Mouse (Mus musculus) MEL (cell line): ENCODE data around the gene Cox7a1. TPM values are rescaled to one million over a fixed set of nuclear protein-coding genes. Genes with fewer than 3 reads are reported as not detected.

Experiments used
- DNase-seq: peaks from one replicate; pipeline ENCODE4 v3.0.0; 2011; ENCODE audit warnings: low read depth, low spot score
- H3K27ac ChIP-seq: 2 replicates; pipeline ENCODE4 v1.5.1; 2012; ENCODE audit warnings: low read depth, mild to moderate bottlenecking, control low read depth, low read length, moderate library complexity; ENCODE audit not compliant: control insufficient read depth
- H3K27me3 ChIP-seq, 2 experiments: fragments of 150-350 bp in 1 of 2; sonication (generic) in 1 of 2; 2 replicates each; pipeline ENCODE4 v1.6.1; 2012; ENCODE audit warnings: low read length in 2 of 2, mild to moderate bottlenecking in 2 of 2, improper control_type of control experiment in 1 of 2, moderate library complexity in 1 of 2; ENCODE audit not compliant: insufficient read depth in 2 of 2, control insufficient read depth in 1 of 2
- H3K36me3 ChIP-seq, 2 experiments: 2 replicates each; pipeline ENCODE4 v1.6.1; 2012 to 2014; ENCODE audit warnings: low read length in 2 of 2, improper control_type of control experiment in 1 of 2, inconsistent platforms in 1 of 2, mild to moderate bottlenecking in 1 of 2; ENCODE audit not compliant: insufficient read depth in 2 of 2, control insufficient read depth in 1 of 2
- H3K4me1 ChIP-seq, 2 experiments: fragments of 150-350 bp in 1 of 2; sonication (generic) in 1 of 2; 2 replicates each; pipeline ENCODE4 v1.6.1; 2012; ENCODE audit warnings: low read length in 2 of 2, improper control_type of control experiment in 1 of 2, mild to moderate bottlenecking in 1 of 2; ENCODE audit not compliant: insufficient read depth in 2 of 2, control insufficient read depth in 1 of 2
- H3K4me3 ChIP-seq, 2 experiments: fragments of 150-350 bp in 1 of 2; sonication (generic) in 1 of 2; 2 replicates each; pipeline ENCODE4 v1.5.1; 2012; ENCODE audit warnings: low read depth in 2 of 2, low read length in 2 of 2, mild to moderate bottlenecking in 2 of 2, moderate library complexity in 2 of 2, control low read depth in 1 of 2, improper control_type of control experiment in 1 of 2; ENCODE audit not compliant: control insufficient read depth in 1 of 2, insufficient read depth in 1 of 2
- H3K79me2 ChIP-seq: 2 replicates; pipeline ENCODE4 v1.6.1; 2012; ENCODE audit warnings: mild to moderate bottlenecking, low read length, moderate library complexity; ENCODE audit not compliant: control insufficient read depth, poor library complexity, insufficient read depth
- H3K9ac ChIP-seq: 2 replicates; pipeline ENCODE4 v1.6.1; 2012; ENCODE audit warnings: low read depth, mild to moderate bottlenecking, control low read depth, low read length, moderate library complexity; ENCODE audit not compliant: control insufficient read depth, poor library complexity, severe bottlenecking
- H3K9me3 ChIP-seq: fragments of 150-350 bp; sonication (generic); replicated peaks from 2 replicates; pipeline ENCODE4 v1.6.1; 2012; ENCODE audit warnings: mild to moderate bottlenecking, low read length, improper control_type of control experiment, moderate library complexity; ENCODE audit not compliant: insufficient read depth
- BHLHE40 ChIP-seq: IDR thresholded peaks from 2 replicates; pipeline ENCODE4 v1.6.1; 2012; ENCODE audit warnings: low read depth, mild to moderate bottlenecking, inconsistent platforms, low read length, improper control_type of control experiment, borderline replicate concordance
- CHD2 ChIP-seq: IDR thresholded peaks from 2 replicates; pipeline ENCODE4 v1.6.1; 2011; ENCODE audit warnings: low read length, improper control_type of control experiment
- E2F4 ChIP-seq: IDR thresholded peaks from 2 replicates; pipeline ENCODE4 v1.6.1; 2011; ENCODE audit warnings: low read depth, low read length, improper control_type of control experiment, borderline replicate concordance
- ELF1 ChIP-seq: IDR thresholded peaks from 2 replicates; pipeline ENCODE4 v1.6.1; 2014; ENCODE audit warnings: low read depth, mild to moderate bottlenecking, inconsistent platforms, low read length, improper control_type of control experiment, moderate library complexity
- EP300 ChIP-seq, 2 experiments: IDR thresholded peaks; 2 replicates each; pipeline ENCODE4 v1.6.1; 2011; ENCODE audit warnings: improper control_type of control experiment in 2 of 2, low read length in 2 of 2, low read depth in 1 of 2, mild to moderate bottlenecking in 1 of 2
- ETS1 ChIP-seq: IDR thresholded peaks from 2 replicates; pipeline ENCODE4 v1.6.1; 2012; ENCODE audit warnings: low read depth, mild to moderate bottlenecking, inconsistent platforms, low read length, improper control_type of control experiment, moderate library complexity
- GABPA ChIP-seq: IDR thresholded peaks from 2 replicates; pipeline ENCODE4 v1.6.1; 2012; ENCODE audit warnings: low read depth, mild to moderate bottlenecking, inconsistent platforms, low read length, improper control_type of control experiment, moderate library complexity
- JUND ChIP-seq: IDR thresholded peaks from 2 replicates; pipeline ENCODE4 v1.6.1; 2011; ENCODE audit warnings: low read depth, mild to moderate bottlenecking, improper control_type of control experiment, low read length
- MAFK ChIP-seq: IDR thresholded peaks from 2 replicates; pipeline ENCODE4 v1.6.1; 2011; ENCODE audit warnings: low read depth, mild to moderate bottlenecking, low read length, improper control_type of control experiment, borderline replicate concordance
- MAX ChIP-seq: IDR thresholded peaks from 2 replicates; pipeline ENCODE4 v1.6.1; 2011; ENCODE audit warnings: low read length, improper control_type of control experiment
- MAZ ChIP-seq: IDR thresholded peaks from 2 replicates; pipeline ENCODE4 v1.6.1; 2012; ENCODE audit warnings: low read depth, mild to moderate bottlenecking, inconsistent platforms, low read length, improper control_type of control experiment
- MXI1 ChIP-seq: IDR thresholded peaks from 2 replicates; pipeline ENCODE4 v1.6.1; 2011; ENCODE audit warnings: mild to moderate bottlenecking, low read depth, low read length, improper control_type of control experiment
- MYB ChIP-seq: IDR thresholded peaks from 2 replicates; pipeline ENCODE4 v1.6.1; 2011; ENCODE audit warnings: mild to moderate bottlenecking, low read depth, low read length, improper control_type of control experiment
- MYC ChIP-seq: IDR thresholded peaks from 2 replicates; pipeline ENCODE4 v1.6.1; 2011; ENCODE audit warnings: low read depth, mild to moderate bottlenecking, low read length, improper control_type of control experiment, moderate library complexity
- NRF1 ChIP-seq: IDR thresholded peaks from 2 replicates; pipeline ENCODE4 v1.6.1; 2014; ENCODE audit warnings: low read depth, mild to moderate bottlenecking, inconsistent platforms, low read length, improper control_type of control experiment, moderate library complexity; ENCODE audit not compliant: poor library complexity, insufficient read depth, severe bottlenecking
- POLR2AphosphoS5 ChIP-seq: IDR thresholded peaks from 2 replicates; pipeline ENCODE4 v1.6.1; 2012; ENCODE audit warnings: low read depth, borderline replicate concordance, mild to moderate bottlenecking, inconsistent platforms, low read length, moderate library complexity, mixed read lengths
- RAD21 ChIP-seq: IDR thresholded peaks from 2 replicates; pipeline ENCODE4 v1.6.1; 2011; ENCODE audit warnings: mild to moderate bottlenecking, low read depth, low read length, improper control_type of control experiment
- RCOR1 ChIP-seq: IDR thresholded peaks from 2 replicates; pipeline ENCODE4 v1.6.1; 2012; ENCODE audit warnings: low read depth, mild to moderate bottlenecking, inconsistent platforms, low read length, improper control_type of control experiment
- SMC3 ChIP-seq: IDR thresholded peaks from 2 replicates; pipeline ENCODE4 v1.6.1; 2011; ENCODE audit warnings: low read depth, low read length, improper control_type of control experiment
- TAL1 ChIP-seq: IDR thresholded peaks from 2 replicates; pipeline ENCODE4 v1.6.1; 2012; ENCODE audit warnings: mild to moderate bottlenecking, inconsistent platforms, low read length, moderate library complexity, mixed read lengths
- USF1 ChIP-seq: IDR thresholded peaks from 2 replicates; pipeline ENCODE4 v1.6.1; 2014; ENCODE audit warnings: low read depth, mild to moderate bottlenecking, inconsistent platforms, low read length, improper control_type of control experiment, moderate library complexity
- USF2 ChIP-seq, 2 experiments: IDR thresholded peaks; 2 replicates each; pipeline ENCODE4 v1.6.1; 2011 to 2012; ENCODE audit warnings: improper control_type of control experiment in 2 of 2, low read length in 2 of 2, borderline replicate concordance in 1 of 2, inconsistent platforms in 1 of 2, low read depth in 1 of 2, mild to moderate bottlenecking in 1 of 2; ENCODE audit not compliant: insufficient read depth in 1 of 2
- ZC3H11A ChIP-seq: IDR thresholded peaks from 2 replicates; pipeline ENCODE4 v1.6.1; 2012; ENCODE audit warnings: low read depth, mild to moderate bottlenecking, inconsistent platforms, low read length, improper control_type of control experiment
- ZKSCAN1 ChIP-seq: IDR thresholded peaks from 2 replicates; pipeline ENCODE4 v1.6.1; 2012; ENCODE audit warnings: low read depth, mild to moderate bottlenecking, inconsistent platforms, low read length, improper control_type of control experiment, moderate library complexity
- ZMIZ1 ChIP-seq: IDR thresholded peaks from 2 replicates; pipeline ENCODE4 v1.6.1; 2012; ENCODE audit warnings: low read depth, mild to moderate bottlenecking, inconsistent platforms, low read length, improper control_type of control experiment, moderate library complexity
- ZNF384 ChIP-seq: IDR thresholded peaks from 2 replicates; pipeline ENCODE4 v1.6.1; 2012; ENCODE audit warnings: low read depth, mild to moderate bottlenecking, inconsistent platforms, low read length, improper control_type of control experiment
- polyA plus RNA-seq, 2 experiments: library from polyadenylated mRNA; stranded (reverse) in 1 of 2; unstranded in 1 of 2; fragments of >175 nt in 1 of 2; fragments of >200 nt in 1 of 2; gene quantifications; 2 replicates each; pipeline versions ENCODE4 v1.2.1 to v1.2.4; 2012; ENCODE audit warnings: low replicate concordance in 2 of 2, low read depth in 1 of 2; ENCODE audit not compliant: insufficient read length in 2 of 2, insufficient read depth in 1 of 2, missing spikeins in 1 of 2
- total RNA-seq: library from RNA; depleted of rRNA; stranded (reverse); fragments of 300-350 nt; gene quantifications from 2 replicates; pipeline ENCODE4 v1.2.3, GENCODE M21; 2012

Gene Cox7a1
- total and polyA plus RNA-seq, 3 experiments: 8.9 to 11.1 TPM; not detected in 1

DNA sequence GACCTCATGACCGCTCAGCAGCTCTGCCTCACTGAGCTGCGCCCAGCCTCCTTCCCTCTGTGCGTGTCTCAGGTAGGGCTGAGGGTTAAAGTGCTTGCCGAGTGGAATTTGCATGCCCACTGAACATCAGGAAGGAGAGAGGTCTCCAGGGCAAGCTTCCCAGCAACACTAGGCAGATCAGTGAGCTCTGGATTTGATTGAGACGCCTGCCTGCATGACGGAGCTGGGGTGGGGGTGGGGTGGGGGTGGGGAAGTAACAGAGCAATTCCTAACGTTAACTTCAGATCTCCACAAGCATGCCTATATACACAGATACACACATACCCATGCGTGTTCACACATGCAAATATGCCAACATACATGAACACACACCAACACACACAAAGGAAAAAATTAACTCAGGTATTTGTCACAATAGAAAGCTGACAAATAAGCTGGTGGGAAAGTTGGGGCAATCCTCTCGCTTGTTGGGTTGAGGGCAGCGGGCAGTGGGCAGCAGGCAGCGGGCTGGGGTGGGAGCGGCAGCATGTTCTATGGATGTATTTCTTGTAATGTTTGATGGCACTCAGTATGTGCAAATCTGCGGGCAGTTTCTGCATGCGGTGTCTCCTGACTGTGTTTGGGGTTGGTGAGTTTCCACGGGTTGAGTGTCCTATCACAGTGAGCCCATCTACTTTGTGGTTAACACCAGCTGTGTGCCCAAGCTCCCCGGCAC is 35.5 kb downstream of the Cox7a1 start:
- Histone ChIP-seq H3K27me3 (no peaks in the 10 kb centered on the region), H3K27ac (no peak overlapping the region), H3K9ac (no peak overlapping the region), H3K9me3 (no peaks in the 10 kb centered on the region), H3K36me3 (peaks cover 0 to 2% of the 10 kb centered on the region in 2 experiments; a peak in 1 of 4 replicates), H3K4me3 (no peak overlapping the region), H3K79me2 (no peaks in the 10 kb centered on the region), H3K4me1 (no peaks in the 10 kb centered on the region; a peak in 1 of 4 replicates)
- TF ChIP-seq MAFK (no peak), MYC (no peak), ZKSCAN1 (no peak), RCOR1 (no peak), ZC3H11A (no peak), JUND (no peak), MXI1 (no peak), RAD21 (no peak), TAL1 (no peak), USF2 (IDR thresholded peaks at IDR 0.05; ENCODE audit: borderline replicate concordance in 1 of 2, insufficient read depth in 1 of 2, low read depth in 1 of 2, low read length in 2 of 2) (no peak), E2F4 (no peak), GABPA (no peak), MAZ (no peak), CHD2 (no peak), EP300 (IDR thresholded peaks at IDR 0.05; ENCODE audit: low read depth in 1 of 2, low read length in 2 of 2) (no peak), USF1 (no peak), ELF1 (no peak), ZMIZ1 (no peak), POLR2AphosphoS5 (no peak)
- no peak for DNase-seq

DNA sequence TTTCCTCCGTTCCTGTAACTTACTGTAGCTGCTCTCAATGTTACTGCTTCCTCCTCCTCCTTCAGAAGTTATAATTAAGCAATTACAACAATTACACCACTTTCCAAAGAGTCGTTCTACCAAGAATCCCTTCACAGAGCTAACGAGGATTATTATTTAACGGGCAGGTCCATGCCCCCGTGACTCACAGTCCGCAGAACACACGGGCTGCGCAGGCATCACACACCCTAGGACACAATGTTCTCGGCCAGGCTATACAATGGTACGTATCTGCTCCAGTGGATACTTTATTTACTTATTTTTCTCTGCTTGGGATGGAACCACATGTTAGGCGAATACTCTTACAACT is 36.0 kb downstream of the Cox7a1 start:
- Histone ChIP-seq H3K4me1 (no peaks in the 10 kb centered on the region; a peak in 1 of 4 replicates), H3K27ac (no peak overlapping the region), H3K4me3 (no peak overlapping the region), H3K27me3 (no peaks in the 10 kb centered on the region), H3K79me2 (no peaks in the 10 kb centered on the region), H3K9ac (no peak overlapping the region), H3K36me3 (peaks cover 0 to 2% of the 10 kb centered on the region in 2 experiments; a peak in 1 of 4 replicates), H3K9me3 (no peaks in the 10 kb centered on the region)
- TF ChIP-seq MYB (no peak), ZNF384 (no peak), ETS1 (no peak), ZC3H11A (no peak), BHLHE40 (no peak), MAX (no peak), ELF1 (no peak), NRF1 (no peak), SMC3 (no peak)
- DNase-seq: no peak
